Mouse (Mus musculus): ENCODE results near the gene Jmjd1c. TPM values are rescaled to one million over a fixed set of nuclear protein-coding genes. Genes with fewer than 3 reads are reported as not detected.

Jmjd1c gene
- polyA plus RNA-seq (2017; shearing (Covaris generic)): 10 to 100 TPM; 56.7 to 57.2 TPM

GRCm38 (mm10) chr10:67095798-67096620 is at the start of gene Jmjd1c:
Gene Jmjd1c, plus strand, starts transcription at chr10:67096125.
- ATAC-seq: peak; percentile 53

- no peak for ATAC-seq
Observed at GRCm38 (mm10) chr10:67047712-67048645, 47.9 kb upstream of the Jmjd1c start.

GRCm38 (mm10) chr10:67048871-67049615 is 46.9 kb upstream of the Jmjd1c start:
- peak; percentile 55 for ATAC-seq

GRCm38 (mm10) chr10:67049621-67050020 is 46.3 kb upstream of the Jmjd1c start:
- no peak for ATAC-seq

- ATAC-seq: no peak
Observed at GRCm38 (mm10) chr10:67050766-67051165, 45.2 kb upstream of the Jmjd1c start.

GRCm38 (mm10) chr10:67051466-67051865 is 44.5 kb upstream of the Jmjd1c start:
- ATAC-seq: no peak

GRCm38 (mm10) chr10:67052429-67052828 is 43.5 kb upstream of the Jmjd1c start:
- peak; percentile 77 for ATAC-seq

GRCm38 (mm10) chr10:67053475-67053874 is 42.5 kb upstream of the Jmjd1c start:
- ATAC-seq: no peak

- ATAC-seq: no peak
Observed at GRCm38 (mm10) chr10:67055867-67056856, 39.8 kb upstream of the Jmjd1c start.

GRCm38 (mm10) chr10:67057208-67057607 is 38.7 kb upstream of the Jmjd1c start:
- ATAC-seq: no peak

- no peak for ATAC-seq
Observed at GRCm38 (mm10) chr10:67057696-67058095, 38.2 kb upstream of the Jmjd1c start.

- ATAC-seq: no peak
Observed at GRCm38 (mm10) chr10:67058297-67058696, 37.6 kb upstream of the Jmjd1c start.

- ATAC-seq: no peak
Observed at GRCm38 (mm10) chr10:67058702-67059101, 37.2 kb upstream of the Jmjd1c start.

GRCm38 (mm10) chr10:67061367-67061801 is 34.5 kb upstream of the Jmjd1c start:
- no peak for ATAC-seq

GRCm38 (mm10) chr10:67061823-67062222 is 34.1 kb upstream of the Jmjd1c start:
- no peak for ATAC-seq

- ATAC-seq: peak; percentile 54
Observed at GRCm38 (mm10) chr10:67065277-67065887, 30.5 kb upstream of the Jmjd1c start.

GRCm38 (mm10) chr10:67065927-67066326 is 30.0 kb upstream of the Jmjd1c start:
- no peak for ATAC-seq

- no peak for ATAC-seq
Observed at GRCm38 (mm10) chr10:67066421-67066820, 29.5 kb upstream of the Jmjd1c start.

GRCm38 (mm10) chr10:67069013-67069412 is 26.9 kb upstream of the Jmjd1c start:
- ATAC-seq: peak; percentile 59

GRCm38 (mm10) chr10:67071389-67071788 is 24.5 kb upstream of the Jmjd1c start:
- ATAC-seq: peak; percentile 30

GRCm38 (mm10) chr10:67071884-67072283 is 24.0 kb upstream of the Jmjd1c start:
- peak; percentile 70 for ATAC-seq
